Mouse (Mus musculus): ENCODE results near the gene Hipk2. TPM values are rescaled to one million over a fixed set of nuclear protein-coding genes. Genes with fewer than 3 reads are reported as not detected.

Hipk2 gene
- polyA plus RNA-seq, 1 experiment from 2014 or later: 20.4 TPM

- DNase-seq (ENCODE audit: low spot score): no peak
- peaks cover 45% of the 10 kb centered on the region for H3K36me3 ChIP-seq (ENCODE audit: insufficient read depth, low read length)
Measured at GRCm38 (mm10) chr6:38710449-38710848, 165.5 kb downstream of the Hipk2 start.

GRCm38 (mm10) chr6:38704264-38704984, 171.5 kb downstream of the Hipk2 start:
- Histone ChIP-seq H3K9ac (ENCODE audit: low read depth, low read length) (no peak overlapping the region), H3K4me2 (ENCODE audit: low read length) (no peak overlapping the region), H3K36me3 (ENCODE audit: insufficient read depth, low read length) (peaks cover 42% of the 10 kb centered on the region), H3K4me1 (replicated peaks; ENCODE audit: insufficient read depth, low read length) (no peaks in the 10 kb centered on the region), H3K9me3 (replicated peaks; ENCODE audit: low read length) (no peaks in the 10 kb centered on the region), H3K4me3 (replicated peaks; ENCODE audit: low read depth, low read length) (no peak overlapping the region), H3K27me3 (ENCODE audit: insufficient read depth, low read length) (no peaks in the 10 kb centered on the region), H3K27ac (no peak overlapping the region)
- whole genome bisulfite sequencing: 70% methylated on average over 7 of the region's 7 CpGs
- no peak for TF ChIP-seq CTCF (IDR thresholded peaks at IDR 0.05; ENCODE audit: low read depth)
- DNase-seq (ENCODE audit: low spot score): no peak
- 0 out of 2 replicates have a peak, but pooled peaks have one; percentile 12 for ATAC-seq (replicated peaks; ENCODE audit: low FRiP score, low read depth)

More at GRCm38 (mm10) chr6:38710449-38710848, 165.5 kb downstream of the Hipk2 start:
- H3K4me1 ChIP-seq (replicated peaks; ENCODE audit: insufficient read depth, low read length): no peaks in the 10 kb centered on the region
- H3K9me3 ChIP-seq (replicated peaks; ENCODE audit: low read length): no peaks in the 10 kb centered on the region
- no peak overlapping the region for H3K9ac ChIP-seq (ENCODE audit: low read depth, low read length)
- no peaks in the 10 kb centered on the region for H3K27me3 ChIP-seq (ENCODE audit: insufficient read depth, low read length)
- 91% methylated on average over 3 of the region's 3 CpGs for WGBS
- no peak overlapping the region for H3K27ac ChIP-seq
- no peak for ATAC-seq (replicated peaks; ENCODE audit: low FRiP score, low read depth)
- H3K4me2 ChIP-seq (ENCODE audit: low read length): no peak overlapping the region
- no peak overlapping the region for H3K4me3 ChIP-seq (replicated peaks; ENCODE audit: low read depth, low read length)
- TF ChIP-seq CTCF (IDR thresholded peaks at IDR 0.05; ENCODE audit: low read depth): no peak

- H3K9me3 ChIP-seq (replicated peaks; ENCODE audit: low read length): no peaks in the 10 kb centered on the region
- DNase-seq (ENCODE audit: low spot score): no peak
- H3K27me3 ChIP-seq (ENCODE audit: insufficient read depth, low read length): no peaks in the 10 kb centered on the region
- H3K27ac ChIP-seq: no peak overlapping the region
- ATAC-seq (replicated peaks; ENCODE audit: low FRiP score, low read depth): no peak
- H3K4me2 ChIP-seq (ENCODE audit: low read length): no peak overlapping the region
- TF ChIP-seq CTCF (IDR thresholded peaks at IDR 0.05; ENCODE audit: low read depth): no peak
- H3K4me1 ChIP-seq (replicated peaks; ENCODE audit: insufficient read depth, low read length): no peaks in the 10 kb centered on the region
- 87% methylated on average over 6 of the region's 6 CpGs for WGBS
- peaks cover 49% of the 10 kb centered on the region for H3K36me3 ChIP-seq (ENCODE audit: insufficient read depth, low read length)
- no peak overlapping the region for H3K9ac ChIP-seq (ENCODE audit: low read depth, low read length)
- H3K4me3 ChIP-seq (replicated peaks; ENCODE audit: low read depth, low read length): no peak overlapping the region
Measured at GRCm38 (mm10) chr6:38703526-38703925, 172.4 kb downstream of the Hipk2 start.

GRCm38 (mm10) chr6:38702810-38703399, 173.1 kb downstream of the Hipk2 start:
- ATAC-seq (replicated peaks; ENCODE audit: low FRiP score, low read depth) (no peak), DNase-seq (ENCODE audit: low spot score) (no peak)
- H3K4me1 ChIP-seq (replicated peaks; ENCODE audit: insufficient read depth, low read length): no peaks in the 10 kb centered on the region
- no peak overlapping the region for H3K27ac ChIP-seq
- H3K4me2 ChIP-seq (ENCODE audit: low read length): no peak overlapping the region
- H3K9me3 ChIP-seq (replicated peaks; ENCODE audit: low read length): no peaks in the 10 kb centered on the region
- no peak overlapping the region for H3K4me3 ChIP-seq (replicated peaks; ENCODE audit: low read depth, low read length)
- H3K9ac ChIP-seq (ENCODE audit: low read depth, low read length): no peak overlapping the region
- no peaks in the 10 kb centered on the region for H3K27me3 ChIP-seq (ENCODE audit: insufficient read depth, low read length)
- TF ChIP-seq CTCF (IDR thresholded peaks at IDR 0.05; ENCODE audit: low read depth): no peak
- H3K36me3 ChIP-seq (ENCODE audit: insufficient read depth, low read length): peaks cover 52% of the 10 kb centered on the region
- 15% methylated on average over 6 of the region's 6 CpGs for WGBS

GRCm38 (mm10) chr6:38701421-38701820, 174.5 kb downstream of the Hipk2 start:
- H3K4me1 ChIP-seq (replicated peaks; ENCODE audit: insufficient read depth, low read length): no peaks in the 10 kb centered on the region
- H3K9ac ChIP-seq (ENCODE audit: low read depth, low read length): no peak overlapping the region
- DNase-seq (ENCODE audit: low spot score) (no peak), ATAC-seq (replicated peaks; ENCODE audit: low FRiP score, low read depth) (no peak)
- H3K4me2 ChIP-seq (ENCODE audit: low read length): no peak overlapping the region
- H3K4me3 ChIP-seq (replicated peaks; ENCODE audit: low read depth, low read length): no peak overlapping the region
- H3K27ac ChIP-seq: no peak overlapping the region
- no peak for TF ChIP-seq CTCF (IDR thresholded peaks at IDR 0.05; ENCODE audit: low read depth)
- peaks cover 51% of the 10 kb centered on the region for H3K36me3 ChIP-seq (ENCODE audit: insufficient read depth, low read length)
- H3K27me3 ChIP-seq (ENCODE audit: insufficient read depth, low read length): no peaks in the 10 kb centered on the region
- WGBS: 73% methylated on average over 2 of the region's 2 CpGs
- H3K9me3 ChIP-seq (replicated peaks; ENCODE audit: low read length): no peaks in the 10 kb centered on the region

- Histone ChIP-seq H3K36me3 (ENCODE audit: insufficient read depth, low read length) (peaks cover 62% of the 10 kb centered on the region), H3K27ac (no peak overlapping the region), H3K27me3 (ENCODE audit: insufficient read depth, low read length) (no peaks in the 10 kb centered on the region), H3K4me1 (replicated peaks; ENCODE audit: insufficient read depth, low read length) (no peaks in the 10 kb centered on the region), H3K9me3 (replicated peaks; ENCODE audit: low read length) (no peaks in the 10 kb centered on the region), H3K4me2 (ENCODE audit: low read length) (no peak overlapping the region), H3K4me3 (replicated peaks; ENCODE audit: low read depth, low read length) (no peak overlapping the region), H3K9ac (ENCODE audit: low read depth, low read length) (no peak overlapping the region)
- WGBS: 90% methylated on average over 18 of the region's 18 CpGs
- ATAC-seq (replicated peaks; ENCODE audit: low FRiP score, low read depth) (peak; percentile 47; the same call in 1 of the 2 replicates), DNase-seq (ENCODE audit: low spot score) (peak; percentile 58)
- no peak for TF ChIP-seq CTCF (IDR thresholded peaks at IDR 0.05; ENCODE audit: low read depth)
Measured at GRCm38 (mm10) chr6:38698233-38698889, 177.6 kb downstream of the Hipk2 start.
